Mouse (Mus musculus): ENCODE measurements around the gene Arpp21.

Gene Arpp21

DNA sequence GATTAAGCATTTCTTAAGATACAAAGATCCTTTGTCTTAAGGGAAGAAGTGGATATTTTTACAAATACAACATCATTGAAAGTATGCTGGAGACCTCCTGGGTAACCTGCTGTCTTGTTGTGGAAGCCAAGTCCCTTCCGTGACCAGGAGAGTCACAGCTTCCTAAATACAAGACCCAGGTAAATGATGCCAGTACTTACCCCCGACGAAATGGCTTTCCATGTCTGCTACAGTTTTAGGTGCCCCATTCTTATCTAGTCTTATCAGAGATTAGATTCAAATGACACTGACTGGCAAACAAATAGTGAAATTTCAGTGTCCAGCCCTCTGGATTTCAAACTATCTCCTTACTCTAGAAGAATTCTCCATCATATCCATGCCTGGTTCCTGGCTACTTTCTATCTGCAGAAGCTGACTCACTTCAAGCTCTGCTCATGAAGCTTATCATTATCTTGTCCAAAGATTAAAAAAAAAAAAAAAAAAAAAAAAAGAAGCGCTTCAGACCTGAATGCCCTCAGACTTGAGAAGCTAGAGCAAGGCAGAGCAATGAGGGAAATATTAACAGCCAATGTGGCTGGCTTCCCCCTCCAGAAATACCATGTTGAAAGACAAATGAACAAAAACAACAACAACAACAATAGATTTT lies 4.9 kb downstream of the Arpp21 start:
- no peak for DNase-seq (ENCODE audit: low spot score)

DNA sequence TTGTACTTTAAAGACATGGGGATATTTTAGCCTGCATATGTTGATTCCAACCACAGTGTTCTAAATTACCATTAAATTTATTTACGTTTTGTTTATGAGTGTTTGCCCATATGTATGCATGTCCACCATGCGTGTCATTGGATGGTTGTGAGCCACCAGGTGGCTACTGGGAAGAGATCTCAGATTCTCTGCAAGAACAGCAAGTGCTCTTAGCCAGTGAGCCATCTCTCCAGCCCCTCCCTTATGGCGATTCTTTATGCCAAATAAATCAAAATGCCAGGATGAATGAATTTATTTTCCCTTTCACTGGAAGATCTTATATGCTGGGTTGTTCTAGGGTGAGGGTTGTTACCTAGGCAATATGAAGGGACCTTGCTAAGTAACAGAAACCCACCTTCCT lies 7.3 kb downstream of the Arpp21 start:
- DNase-seq (ENCODE audit: low spot score) = no peak

DNA sequence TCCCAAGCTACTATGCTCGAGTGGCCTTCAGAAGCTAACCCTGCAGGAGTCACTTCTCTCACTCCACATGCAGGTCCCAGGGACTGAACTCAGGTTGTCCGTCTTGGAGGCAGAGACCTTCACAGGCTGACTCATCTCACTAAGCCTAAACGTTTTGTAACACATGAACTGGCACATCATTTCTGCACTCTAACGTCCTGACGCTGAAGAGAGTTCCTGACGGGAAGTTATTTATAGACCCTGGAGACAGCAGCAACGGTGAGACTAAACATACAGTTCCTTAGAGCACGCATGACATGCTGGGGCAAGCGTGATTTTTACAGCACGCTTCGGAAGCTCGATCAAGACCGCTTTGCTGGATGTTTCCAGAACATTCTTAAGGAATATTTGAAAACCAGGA lies 8.6 kb downstream of the Arpp21 start:
- no peak for DNase-seq (ENCODE audit: low spot score)

DNA sequence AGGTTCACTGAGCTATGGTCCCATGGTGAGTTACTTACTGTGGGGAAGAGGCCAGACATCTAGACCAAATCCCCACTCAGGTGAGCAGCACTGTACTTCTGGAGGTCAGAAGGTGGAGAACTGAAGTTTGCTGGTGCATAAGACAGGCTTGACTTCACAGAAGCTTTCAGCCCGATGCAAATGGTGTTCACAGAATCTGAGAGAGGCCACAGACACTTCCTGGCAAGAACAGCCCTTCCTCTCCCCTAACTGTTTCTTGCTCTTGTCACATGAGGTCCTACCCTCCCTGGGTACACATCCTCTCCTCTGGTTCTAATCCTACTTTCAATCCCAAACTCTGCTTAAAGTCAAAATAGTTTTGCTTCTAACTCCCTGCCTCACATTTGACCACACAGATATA lies 9.2 kb downstream of the Arpp21 start:
- no peak for DNase-seq (ENCODE audit: low spot score)

DNA sequence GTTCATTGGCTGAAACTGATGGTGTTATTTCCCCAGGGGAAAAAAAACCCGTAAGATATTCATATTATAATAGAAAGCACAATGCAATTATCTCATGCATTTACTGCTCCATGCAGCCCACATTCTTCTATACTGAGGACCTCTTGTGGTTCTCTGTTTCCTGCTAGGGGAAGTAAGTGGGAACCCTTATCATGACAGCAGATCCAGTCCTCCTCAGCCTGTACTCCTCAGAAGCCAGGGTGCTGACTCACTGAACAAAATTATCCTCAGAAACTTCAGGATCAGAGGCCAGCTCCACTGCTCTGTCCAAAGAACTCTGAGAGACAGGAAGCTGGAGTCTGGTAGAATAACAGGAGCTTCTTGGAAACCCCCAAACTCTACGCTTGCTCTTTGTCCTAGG lies 10.7 kb downstream of the Arpp21 start:
- no peak for DNase-seq (ENCODE audit: low spot score)

DNA sequence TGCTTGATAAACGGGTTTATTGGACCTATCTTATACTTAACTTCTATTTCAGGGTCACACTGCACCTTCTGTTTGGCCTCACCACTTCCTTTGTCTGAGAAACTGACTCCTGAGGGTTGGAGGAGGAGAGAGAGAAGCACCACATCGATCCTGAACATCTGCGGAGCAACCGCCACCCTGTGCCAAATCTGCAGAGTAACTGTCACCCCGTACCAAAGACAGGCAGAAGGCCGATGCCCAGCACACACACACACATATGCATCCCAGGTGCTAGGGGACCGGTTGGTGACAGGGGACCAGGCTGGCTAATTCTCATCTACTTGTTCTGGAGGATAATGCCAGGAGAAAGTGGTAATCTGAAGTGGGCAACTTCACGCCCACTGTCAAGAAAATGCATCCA lies 16.4 kb downstream of the Arpp21 start:
- DNase-seq (ENCODE audit: low spot score) = no peak

DNA sequence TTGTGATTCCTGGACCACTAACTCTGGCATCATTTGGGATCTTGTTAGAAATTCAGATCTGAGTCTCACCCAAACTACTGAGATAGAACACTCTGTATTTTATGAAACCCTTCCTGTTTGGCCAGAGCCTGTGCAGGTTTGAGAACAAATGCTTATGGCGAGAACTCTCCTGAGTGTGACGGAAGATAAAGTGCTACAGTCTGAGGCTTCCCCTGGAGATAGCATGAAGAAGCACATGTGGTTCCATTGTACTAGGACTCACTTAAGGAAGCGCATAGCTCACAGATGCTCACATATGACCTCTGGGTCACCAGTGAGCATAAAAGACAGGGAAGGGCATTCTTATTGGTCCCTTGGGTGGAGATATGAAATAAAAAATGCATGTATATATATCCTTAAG lies 17.5 kb downstream of the Arpp21 start:
- no peak for DNase-seq (ENCODE audit: low spot score)

DNA sequence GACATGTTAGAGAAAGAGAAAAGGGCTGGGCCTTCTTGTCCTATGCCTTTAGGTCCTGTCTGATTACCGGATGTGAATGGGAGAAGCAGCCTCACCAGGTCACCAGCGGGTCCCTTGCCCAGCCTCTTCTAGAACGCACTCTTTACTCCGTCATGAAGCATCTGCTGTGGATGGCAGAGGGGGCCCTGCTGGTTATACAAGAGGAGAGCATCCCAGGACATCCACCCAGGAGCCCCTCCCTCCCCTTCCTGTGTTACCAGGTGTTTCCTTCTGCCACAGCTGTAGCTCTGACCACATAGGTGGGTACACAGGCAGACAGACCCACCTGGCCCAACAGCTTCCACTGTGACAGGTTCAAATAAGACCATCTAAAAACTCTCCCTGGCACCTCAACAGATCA lies 18.6 kb downstream of the Arpp21 start:
- no peak for DNase-seq (ENCODE audit: low spot score)

DNA sequence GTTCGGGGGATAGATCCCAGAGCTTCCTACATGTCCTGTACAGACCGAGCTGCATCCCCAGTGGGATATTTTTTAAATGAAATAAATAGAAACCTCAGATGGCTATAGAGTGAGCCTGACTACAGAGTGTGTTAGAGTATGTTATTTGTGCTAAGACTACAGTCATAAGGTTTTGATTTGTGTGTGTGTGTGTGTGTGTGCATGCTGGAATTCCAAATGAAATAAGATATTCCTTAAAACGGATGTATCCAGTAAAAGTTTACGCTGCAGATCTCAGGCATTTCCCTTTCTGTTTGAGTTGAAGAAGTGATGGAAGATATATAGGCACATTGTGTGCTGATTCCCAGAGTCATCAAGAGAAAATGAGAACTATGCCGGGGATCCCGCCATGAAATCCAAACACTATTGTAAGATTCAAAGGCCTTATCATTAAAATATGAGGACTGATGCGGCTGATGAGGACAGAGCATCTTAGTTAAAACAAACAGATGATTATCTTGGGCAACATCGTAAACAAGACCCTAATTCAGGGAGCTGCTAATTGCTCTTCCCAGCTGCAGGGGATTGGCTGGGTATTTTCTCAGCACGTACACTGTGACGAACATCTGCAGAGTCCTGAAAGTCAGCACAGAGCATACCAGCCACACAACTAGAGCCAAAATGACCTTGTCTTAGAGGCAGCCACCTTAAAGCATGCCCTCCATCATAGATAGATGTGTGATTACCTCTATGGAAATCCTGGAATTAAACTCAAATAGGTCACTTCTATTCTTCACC lies 20.5 kb downstream of the Arpp21 start:
- no peak for DNase-seq (ENCODE audit: low spot score)

DNA sequence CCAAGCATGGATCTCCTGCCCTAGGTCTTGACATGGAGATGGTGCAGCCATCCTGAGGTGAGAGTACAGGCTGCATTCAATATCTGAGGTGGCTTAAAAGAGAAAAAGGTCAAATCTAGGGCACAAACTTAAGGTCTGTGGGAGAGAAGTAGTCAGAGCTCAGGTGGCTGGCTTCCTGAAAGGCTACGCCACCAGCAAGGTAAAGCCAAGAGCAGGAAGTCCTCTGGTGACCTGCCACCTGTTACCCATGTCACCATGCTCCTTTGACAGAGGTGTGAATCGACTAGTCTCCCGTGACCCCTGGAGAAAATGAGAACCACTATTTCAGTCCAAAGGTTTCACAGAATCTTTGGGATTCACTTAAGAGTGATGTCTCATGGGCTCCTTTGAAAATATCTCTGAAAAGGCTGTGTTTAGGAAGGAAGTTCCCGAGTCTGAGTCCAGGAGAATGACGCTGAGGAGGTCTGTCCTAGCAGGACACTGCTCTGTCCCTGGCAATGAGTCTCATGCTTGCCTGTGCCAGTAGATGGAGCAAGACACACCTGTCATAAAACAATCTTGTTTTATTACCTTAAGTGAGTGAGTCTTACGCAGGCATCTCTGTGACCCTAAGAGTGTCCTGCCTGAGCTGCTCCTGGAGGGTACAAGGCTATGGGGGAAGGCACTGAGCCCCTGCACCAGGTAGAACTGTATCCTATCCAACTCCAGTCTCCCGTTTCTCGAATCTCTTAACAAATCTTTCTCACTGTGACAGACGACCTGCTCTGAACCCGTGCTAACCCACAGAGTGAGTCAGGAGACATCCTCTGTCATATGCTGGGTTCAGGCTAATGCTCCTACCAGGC lies 22.1 kb downstream of the Arpp21 start:
- DNase-seq (ENCODE audit: low spot score) = no peak

DNA sequence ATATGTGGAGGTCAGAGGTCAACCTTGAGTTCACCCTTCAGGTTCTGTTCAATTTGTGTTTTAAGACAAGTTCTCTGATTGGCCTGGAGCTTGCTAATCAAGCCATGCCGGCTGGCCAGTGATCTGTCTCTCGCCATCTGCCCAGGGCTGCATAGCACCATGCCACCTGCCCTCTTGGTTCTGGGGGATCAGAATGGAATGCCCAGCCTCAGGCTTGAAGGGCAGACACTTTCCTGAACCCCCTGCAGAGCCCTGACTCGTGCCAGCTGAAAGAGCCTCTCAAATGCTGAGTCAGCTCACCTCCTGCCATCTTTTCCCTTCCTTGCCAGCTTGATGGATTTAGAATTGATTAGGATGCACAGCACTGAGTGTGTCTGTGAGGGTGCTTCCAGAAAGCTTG lies 25.9 kb downstream of the Arpp21 start:
- no peak for DNase-seq (ENCODE audit: low spot score)

DNA sequence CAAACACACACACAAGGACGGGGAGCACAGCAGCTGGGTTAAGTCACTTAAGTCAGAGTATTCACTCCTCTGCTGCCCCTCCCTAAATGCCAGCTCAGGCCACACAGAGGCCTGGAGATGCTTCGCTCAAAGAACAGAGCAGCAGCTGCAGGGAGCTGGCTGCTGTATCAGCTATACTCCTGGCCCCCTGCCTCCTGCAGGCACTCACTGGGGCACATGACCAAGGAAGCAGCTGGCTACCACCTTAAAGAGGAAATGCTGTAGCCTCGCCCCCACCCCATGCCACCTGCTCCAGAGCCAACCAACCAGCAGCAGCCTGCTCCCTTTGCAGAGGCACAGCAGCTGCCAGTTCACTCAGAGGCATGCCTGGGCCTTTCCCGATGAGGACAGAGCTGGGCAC lies 28.0 kb downstream of the Arpp21 start:
- DNase-seq (ENCODE audit: low spot score) = peak; percentile 65

DNA sequence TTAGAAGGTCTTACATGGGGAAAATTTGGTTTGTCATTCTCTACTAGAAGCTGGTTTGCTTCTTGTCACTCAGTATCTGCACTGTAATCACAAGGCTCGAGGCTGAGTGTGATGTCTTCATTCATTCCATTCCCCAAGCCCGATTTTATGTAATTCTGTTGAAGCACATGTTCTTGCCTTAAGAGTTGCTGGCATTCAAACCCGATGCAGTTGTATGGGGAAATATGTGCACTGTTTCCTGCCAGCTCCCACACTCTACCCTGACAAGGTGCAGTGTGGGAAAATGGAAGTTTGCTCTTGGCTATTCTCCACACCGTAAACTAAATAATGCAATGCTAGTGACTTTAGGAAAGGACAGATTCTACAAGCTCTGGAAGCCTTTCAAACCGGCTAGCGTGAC lies 37.4 kb downstream of the Arpp21 start:
- no peak for DNase-seq (ENCODE audit: low spot score)

DNA sequence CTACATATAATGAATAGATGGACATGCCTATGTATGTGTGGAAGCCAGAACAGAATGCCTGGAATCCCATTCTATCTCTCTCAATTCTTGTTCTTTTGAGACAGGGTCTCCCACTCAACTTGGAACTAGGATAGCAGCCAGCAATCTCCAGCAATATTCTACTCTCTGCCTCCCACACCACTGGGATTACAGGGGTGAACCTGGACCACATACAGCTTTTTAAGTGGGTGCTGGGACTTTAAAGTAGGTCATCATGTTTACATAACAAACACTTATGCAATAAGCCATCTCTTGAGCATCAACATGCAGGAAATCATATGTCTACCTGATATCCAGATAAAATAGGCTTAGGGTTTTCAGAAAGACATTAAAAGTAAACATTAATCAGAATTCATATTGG lies 41.7 kb downstream of the Arpp21 start:
- DNase-seq (ENCODE audit: low spot score) = no peak

DNA sequence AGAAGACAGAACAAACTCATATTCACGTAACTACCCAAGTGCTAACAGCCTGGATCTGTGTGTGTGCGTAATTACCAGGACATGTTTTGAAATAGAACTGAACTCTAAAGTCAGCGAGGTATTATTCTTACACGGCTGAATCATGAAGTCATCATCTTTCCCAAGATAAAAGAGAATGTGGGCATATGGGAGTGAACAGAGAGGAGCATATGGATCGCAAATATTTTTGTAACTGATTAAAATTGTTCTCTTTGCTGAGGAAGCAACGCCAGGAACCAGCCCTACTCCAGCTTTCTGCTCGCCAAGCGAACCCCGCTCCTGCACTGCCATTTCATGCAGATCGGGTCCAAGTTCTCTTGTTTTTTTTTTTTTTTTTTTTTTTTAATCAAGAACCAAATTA lies 46.3 kb downstream of the Arpp21 start:
- DNase-seq (ENCODE audit: low spot score) = no peak

DNA sequence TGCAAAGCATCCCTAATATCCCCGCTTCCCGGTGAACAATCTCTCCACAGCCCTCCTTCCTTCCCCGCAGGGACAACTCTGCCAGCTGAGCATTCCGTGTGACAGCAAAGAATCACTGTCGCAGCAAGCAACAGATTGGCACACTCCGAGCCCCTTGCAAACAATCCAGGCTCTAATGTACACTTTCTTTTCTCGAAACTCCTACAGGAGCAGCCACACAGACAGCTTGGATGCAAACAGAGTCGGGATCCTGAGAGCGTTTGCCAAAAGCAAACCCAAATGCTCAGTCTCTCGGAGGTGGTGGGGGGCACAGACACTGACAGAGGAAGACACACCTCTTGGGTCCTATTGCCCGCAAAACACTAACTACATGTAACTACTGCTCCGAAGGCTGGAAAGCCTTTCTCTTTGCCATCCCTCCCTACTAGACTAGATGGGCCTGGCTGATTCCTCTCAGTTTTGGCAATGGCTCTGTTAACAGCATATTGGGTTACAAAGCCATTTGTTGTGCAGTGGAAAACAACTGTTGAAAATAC lies 47.3 kb downstream of the Arpp21 start:
- DNase-seq (ENCODE audit: low spot score) = no peak

DNA sequence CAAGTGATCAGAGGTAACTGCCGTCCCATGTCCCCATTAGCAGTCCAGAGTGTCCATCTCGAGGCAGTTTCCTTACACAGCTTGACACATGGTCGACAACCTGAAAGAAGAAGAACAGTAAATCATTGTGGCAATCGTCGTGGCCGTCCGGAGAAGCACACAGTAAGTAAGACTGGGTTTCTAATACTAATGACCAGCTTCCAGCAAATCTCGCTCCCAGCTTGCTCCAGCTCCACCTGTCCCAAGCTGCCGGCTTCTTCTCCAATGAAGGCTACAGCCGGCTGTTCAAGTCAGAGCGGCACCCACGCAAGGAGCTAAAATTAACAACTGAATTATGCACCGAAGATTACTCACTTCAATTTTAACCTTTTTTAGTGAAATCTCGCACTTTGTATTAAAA lies 48.1 kb downstream of the Arpp21 start:
- DNase-seq (ENCODE audit: low spot score) = peak; percentile 32

DNA sequence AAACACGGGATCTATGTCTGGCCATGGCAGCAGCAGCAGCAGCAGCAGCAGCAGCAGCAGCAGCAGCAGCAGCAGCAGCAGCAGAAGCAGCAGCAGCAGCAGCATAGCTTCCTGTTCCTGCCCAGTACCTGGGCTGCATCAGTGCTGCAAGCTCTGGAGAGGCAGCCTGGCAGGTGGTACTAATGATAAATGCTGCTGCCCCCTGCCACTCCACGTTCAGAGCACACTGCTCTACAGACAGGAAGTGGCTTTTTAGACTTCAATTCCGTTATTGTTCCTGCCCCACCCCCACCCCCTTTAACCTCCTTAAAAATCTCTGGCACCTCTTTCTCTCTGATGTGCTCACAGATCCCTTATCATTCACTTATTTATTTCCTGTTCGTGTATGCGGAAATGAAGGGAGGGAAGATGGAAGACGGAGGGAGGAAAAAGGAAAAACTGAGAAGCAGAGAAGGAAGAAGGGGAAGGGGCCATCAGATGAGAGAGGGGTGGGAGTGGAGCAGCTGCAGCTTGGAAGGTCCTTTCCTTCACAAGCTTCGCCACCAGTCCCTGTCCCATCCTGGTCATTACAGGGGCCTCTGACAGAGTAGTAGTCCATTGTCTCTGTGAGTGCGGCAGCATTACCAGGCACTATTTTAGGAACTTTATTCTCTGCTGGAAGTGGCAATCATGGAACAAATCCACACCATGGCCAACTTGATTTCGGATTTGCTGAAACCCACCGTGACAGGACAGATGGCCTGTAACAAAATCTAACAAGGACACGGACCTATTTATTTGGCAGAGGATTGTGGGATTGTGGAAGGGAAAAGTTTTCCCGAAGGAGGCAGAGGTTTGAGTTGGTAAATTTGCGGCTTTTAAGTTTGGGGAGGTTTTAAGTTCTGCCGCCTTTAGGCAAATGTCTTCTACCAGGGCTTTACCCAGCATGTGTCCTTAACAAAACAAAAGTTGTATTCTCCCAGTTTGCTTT lies 49.1 kb downstream of the Arpp21 start:
- no peak for DNase-seq (ENCODE audit: low spot score)

DNA sequence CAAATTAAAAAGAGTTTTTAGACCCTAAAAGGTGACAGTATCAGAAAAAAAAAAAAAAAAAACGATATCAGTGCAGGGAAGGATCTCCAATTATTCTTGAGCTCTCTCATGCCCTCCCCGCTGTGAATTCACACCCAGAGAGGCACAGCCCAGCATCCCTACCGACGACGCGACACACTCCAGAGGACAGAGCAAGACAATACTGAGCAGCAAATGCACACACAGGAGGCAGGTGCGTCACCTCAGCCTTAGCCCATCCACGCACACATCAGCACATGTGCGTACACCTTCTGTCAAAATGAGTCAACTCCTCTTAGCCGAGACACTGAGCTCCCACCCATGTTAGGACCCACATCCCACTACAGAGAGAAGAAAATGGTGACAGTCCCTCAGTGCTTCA lies 50.0 kb downstream of the Arpp21 start:
- DNase-seq (ENCODE audit: low spot score) = no peak

DNA sequence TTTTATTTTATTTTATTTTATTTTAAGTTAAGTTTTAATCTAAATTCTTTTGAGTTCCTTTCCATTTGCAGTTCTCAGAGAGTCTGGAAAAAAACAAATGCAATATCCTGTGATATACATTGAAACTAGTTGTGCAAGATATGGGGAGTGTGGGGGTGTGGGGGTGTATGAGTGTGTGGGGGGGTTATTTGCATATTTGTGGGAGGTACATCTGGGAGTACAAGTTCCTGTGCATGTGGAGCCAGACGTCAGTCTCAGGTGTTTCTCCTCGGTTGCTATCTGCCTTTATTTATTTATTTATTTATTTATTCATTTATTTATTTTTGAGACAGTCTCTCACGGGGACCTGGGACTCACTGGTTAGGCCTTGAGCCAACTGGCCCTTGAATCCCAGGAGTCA lies 53.0 kb downstream of the Arpp21 start:
- no peak for DNase-seq (ENCODE audit: low spot score)

DNA sequence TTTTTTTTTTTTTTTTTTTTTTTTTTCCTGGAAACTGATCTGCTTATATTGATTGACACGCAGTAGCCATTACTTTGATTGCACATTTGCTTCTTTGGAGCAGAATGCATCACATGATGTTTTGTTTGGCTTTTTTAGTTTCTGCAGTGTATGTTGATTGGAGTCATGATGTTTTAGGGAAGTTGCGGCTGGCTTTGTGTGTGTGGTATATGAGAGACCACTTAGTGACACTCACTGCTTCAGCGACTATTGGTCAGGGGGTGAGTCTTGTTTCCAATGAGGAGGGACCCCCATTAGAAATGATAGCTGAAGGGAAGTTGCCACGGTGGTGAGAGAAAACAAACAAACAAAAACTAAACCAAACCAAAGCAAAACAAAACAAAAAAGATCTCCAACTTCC lies 55.7 kb downstream of the Arpp21 start:
- no peak for DNase-seq (ENCODE audit: low spot score)

DNA sequence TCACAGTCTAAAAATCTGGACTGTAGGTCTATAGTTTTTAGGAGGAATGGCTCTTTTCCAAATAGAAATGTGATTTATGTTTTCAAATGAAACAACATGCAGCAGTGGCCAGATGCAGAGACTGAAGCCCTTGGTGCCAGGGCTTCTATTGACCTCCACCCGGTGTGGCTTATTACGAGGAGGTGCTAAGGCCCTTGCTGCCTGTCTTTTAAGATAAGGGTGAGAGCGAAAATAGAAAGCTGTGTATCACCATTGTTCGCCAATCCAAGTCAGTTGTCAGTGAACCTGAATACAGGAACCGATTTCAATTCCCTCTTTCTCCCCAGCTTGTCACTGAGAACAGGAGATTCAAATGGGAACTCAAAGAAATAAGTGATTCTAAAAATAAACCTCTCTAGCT lies 57.3 kb downstream of the Arpp21 start:
- no peak for DNase-seq (ENCODE audit: low spot score)

Data from retina, embryonic 14.5 days (tissue).